Mouse (Mus musculus): Measurements from ENCODE around the gene Itpkb.

The Itpkb gene

DNA sequence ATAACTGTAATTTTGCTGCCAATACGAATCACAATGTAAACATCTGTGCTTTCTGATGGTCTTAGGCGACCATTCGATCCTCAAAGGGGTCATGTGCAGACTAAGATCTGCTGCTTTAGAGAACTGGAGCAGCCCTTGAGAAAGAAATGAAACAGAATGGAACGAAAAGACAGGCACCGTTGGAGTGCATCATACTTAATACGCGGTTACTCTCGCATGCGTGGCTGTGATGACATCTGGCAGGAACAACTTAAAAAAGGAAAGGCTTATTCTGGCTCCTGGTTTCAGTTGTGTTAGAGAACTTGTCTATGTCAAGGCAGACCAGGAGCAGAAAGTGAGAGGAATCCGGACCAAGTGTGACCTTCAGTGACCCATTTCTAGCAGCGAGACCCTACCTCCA, 15.6 kb upstream of the Itpkb start:
- DNase-seq (ENCODE audit: low spot score), result no peak

DNA sequence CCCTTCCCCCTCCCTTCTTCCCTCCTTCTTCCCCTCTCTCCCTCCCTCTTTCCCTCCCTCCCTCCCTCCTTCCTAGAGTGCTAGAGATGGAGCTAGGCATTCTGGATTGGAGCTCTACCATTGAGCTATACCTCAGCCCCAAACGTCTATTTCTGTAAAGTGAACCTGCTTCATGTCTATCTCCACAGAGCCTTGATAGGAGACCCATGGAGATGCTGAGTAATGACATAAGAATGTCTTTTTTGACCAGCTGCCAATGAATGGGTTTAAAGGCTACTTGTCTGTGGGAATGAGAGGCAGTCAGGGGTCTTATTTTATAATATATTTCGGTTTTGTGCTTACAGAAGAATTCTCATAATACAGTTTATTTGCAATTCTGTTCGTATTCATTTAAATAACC, 15.2 kb upstream of the Itpkb start:
- DNase-seq (ENCODE audit: low spot score), result no peak

- no peak for DNase-seq (ENCODE audit: low spot score)
These were observed 12.8 kb upstream of the Itpkb start for GRCm38 (mm10) chr1:180317450-180317849.

DNA sequence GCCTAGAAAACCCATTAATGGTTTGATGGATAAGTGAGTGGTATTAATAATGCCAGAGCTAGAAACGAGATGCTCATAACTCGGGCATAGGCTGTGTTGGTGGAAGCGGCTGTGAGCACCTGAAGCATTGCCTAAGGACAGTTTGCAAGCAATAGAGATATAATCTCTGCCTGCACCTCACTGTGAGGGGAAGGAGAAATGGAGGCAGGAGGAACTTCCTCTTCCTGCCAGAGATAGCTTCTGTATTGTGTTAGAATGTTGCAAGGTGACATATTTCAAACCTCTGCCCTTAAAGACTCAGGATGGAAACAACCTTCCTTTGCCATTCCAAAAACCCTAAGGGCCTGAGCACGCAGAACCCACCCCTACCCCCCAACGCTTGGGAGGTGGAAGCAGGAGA, 11.9 kb upstream of the Itpkb start:
- no peak for DNase-seq (ENCODE audit: low spot score)

GRCm38 (mm10) chr1:180319895-180320294, 10.4 kb upstream of the Itpkb start:
- DNase-seq (ENCODE audit: low spot score), result no peak

- no peak for DNase-seq (ENCODE audit: low spot score)
These were observed 7.4 kb upstream of the Itpkb start for GRCm38 (mm10) chr1:180322896-180323295.

DNA sequence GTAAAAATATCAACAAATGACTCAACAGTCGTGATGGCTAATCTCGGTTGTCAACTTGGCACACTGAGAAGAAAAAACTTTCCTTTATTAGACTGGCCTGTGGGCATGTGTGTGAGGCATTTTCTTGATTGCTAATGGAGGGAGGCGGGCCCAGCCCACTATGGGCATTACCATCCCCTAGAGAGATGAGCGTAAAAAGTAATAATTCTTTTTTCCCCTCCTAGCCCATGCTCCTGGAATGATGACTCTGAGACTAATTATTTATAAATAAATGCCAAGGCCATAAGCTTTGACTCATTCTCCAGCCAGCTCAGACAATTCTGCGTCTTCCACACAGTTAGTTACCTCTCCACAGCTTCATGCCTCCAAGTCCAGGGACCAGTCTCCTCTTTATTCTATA, 6.8 kb upstream of the Itpkb start:
- DNase-seq (ENCODE audit: low spot score), result no peak

DNA sequence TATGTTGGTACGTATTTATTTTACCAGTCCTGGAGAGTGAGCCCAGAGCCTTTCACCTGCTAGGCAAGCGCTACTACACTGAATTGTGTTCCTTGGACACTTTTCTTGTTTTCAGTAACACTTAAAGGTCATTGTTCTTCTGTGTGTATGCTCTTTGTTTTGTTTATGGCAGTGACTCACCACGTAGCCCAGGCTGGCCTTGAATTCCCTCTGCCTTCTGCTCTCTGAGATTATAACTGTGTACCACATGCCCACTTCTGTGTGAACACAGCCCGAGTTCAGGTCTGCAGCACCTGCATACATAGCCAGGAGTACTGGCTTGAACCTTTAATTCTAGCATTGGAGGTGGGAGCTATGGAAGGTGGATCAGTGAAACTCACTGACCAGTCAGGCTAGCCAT, 6.0 kb upstream of the Itpkb start:
- no peak for DNase-seq (ENCODE audit: low spot score)

DNA sequence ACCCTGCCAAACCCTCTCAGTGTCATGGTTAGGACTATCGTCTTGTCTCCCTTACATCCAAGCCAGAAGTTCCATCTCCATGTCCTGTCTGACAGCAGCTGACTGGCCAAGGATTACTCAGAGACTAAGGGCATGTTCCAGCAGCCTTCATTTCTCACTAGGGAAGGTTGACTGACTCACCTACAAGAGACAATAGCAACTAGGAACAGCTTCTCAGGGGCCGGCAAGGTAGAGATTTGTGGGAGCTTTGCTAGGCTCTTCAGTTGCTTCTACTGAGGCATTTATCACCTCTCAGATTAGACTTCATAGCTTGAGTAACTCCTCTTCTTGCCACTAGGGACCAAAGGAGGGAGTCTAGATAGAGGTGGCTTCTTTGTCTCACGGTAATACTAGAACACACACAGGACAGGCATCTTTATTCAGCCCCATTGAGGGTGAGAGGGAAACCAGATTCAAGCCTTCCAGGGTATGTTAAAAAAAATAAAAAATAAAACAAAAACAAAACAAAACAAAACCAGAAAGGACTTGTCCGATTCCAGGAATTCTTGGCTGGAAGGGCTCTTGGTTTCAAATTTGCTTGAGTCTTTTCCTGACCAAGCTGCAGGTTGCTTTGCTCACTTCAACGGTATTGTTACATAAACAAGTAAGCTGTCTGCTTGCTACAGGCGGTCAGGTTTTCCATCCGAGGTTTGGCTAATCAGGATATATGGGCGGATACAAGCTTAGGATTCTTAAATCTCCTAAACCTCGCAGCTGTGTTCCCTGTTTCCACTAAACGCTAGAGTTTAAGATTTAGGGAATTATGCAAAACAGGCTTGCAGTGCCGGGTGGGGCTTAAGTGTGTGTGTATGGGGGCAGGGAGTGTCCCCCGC, 1.3 kb upstream of the Itpkb start:
- DNase-seq (ENCODE audit: low spot score), result no peak

- DNase-seq (ENCODE audit: low spot score), result no peak
These were observed 579 bp upstream of the Itpkb start for GRCm38 (mm10) chr1:180329706-180330105.

- no peak for DNase-seq (ENCODE audit: low spot score)
These were observed 641 bp downstream of the Itpkb start for GRCm38 (mm10) chr1:180330707-180331545.

DNA sequence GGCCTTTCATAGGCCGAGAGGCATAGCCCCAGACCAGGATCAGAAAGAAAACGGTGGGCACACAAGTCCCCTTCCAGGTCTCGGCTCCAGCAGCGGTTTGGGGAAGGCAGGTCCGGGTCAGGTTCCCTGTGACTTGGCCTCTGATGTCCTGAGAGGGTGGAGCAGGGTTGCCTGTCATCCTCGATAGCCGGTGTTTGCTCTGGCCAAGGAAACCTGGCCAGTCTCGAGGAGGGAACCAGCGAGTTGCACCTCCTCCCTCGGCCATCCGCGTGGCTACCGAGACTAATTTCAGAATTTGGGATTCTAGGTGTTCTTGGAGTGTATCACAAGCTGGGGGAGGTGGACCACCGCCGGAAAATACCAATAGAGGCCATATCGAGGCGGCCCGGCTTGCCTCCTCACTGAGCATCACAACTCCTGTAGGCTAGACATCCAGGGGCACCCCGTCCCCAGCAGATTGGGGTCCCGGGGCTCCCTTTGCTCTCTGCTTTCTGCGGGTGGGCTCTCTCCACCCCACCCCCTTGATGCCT, 1.3 kb downstream of the Itpkb start:
- DNase-seq (ENCODE audit: low spot score), result no peak

DNA sequence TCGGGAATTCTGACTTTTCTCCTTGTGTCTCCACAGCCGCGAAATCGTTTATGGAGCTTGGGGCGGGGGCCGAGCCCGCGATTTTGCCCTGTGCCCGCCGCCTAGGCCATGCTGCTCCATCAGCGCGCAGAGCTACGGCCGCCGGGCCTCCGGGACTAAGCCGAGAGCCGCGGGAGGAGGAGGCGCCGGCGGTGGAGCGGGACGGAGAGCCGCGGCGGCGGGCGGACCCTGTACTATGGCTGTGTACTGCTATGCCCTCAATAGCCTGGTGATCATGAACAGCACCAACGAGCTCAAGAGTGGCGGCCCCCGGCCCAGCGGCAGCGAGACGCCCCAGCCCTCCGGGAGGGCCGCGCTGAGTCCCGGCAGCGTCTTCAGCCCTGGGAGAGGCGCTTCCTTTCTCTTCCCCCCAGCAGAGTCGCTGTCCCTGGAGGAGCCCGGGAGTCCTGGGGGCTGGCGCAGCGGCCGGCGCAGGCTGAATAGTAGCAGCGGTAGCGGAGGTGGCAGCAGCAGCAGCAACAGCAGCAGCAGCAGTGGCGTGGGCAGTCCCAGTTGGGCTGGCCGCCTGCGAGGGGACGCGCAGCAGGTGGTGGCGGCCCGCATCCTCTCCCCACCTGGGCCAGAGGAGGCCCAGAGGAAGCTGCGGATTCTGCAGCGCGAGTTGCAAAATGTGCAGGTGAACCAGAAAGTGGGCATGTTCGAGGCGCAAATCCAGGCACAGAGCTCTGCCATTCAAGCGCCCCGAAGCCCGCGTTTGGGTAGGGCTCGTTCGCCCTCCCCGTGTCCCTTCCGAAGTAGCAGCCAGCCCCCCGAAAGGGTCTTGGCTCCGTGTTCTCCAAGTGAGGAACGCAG, 2.0 kb downstream of the Itpkb start:
- no peak for DNase-seq (ENCODE audit: low spot score)

GRCm38 (mm10) chr1:180332928-180333440, 2.7 kb downstream of the Itpkb start:
- no peak for DNase-seq (ENCODE audit: low spot score)

DNA sequence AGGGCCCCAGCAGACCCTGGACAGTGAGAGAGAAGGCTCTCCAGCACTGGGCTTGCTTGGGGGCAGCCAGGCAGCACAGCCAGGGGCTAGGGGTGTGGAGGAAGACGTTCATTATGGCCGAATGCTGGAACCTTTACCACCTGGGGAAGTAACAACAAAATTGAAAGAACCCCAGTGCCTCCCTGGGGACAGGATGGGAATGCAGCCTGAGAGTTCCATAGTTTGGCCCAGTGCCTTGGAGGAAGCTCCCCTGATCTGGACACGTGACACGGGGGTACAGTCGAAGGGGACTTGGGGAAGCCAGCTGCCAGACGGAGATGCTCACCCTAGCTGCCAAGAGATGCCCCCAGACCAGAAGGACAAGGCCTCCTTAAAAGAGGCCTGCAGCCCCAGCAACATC, 3.3 kb downstream of the Itpkb start:
- DNase-seq (ENCODE audit: low spot score), result no peak

- no peak for DNase-seq (ENCODE audit: low spot score)
These were observed 4.3 kb downstream of the Itpkb start for GRCm38 (mm10) chr1:180334541-180334940.

GRCm38 (mm10) chr1:180335513-180336375, 5.5 kb downstream of the Itpkb start:
- DNase-seq (ENCODE audit: low spot score), result no peak

GRCm38 (mm10) chr1:180338358-180338757, 8.1 kb downstream of the Itpkb start:
- no peak for DNase-seq (ENCODE audit: low spot score)

DNA sequence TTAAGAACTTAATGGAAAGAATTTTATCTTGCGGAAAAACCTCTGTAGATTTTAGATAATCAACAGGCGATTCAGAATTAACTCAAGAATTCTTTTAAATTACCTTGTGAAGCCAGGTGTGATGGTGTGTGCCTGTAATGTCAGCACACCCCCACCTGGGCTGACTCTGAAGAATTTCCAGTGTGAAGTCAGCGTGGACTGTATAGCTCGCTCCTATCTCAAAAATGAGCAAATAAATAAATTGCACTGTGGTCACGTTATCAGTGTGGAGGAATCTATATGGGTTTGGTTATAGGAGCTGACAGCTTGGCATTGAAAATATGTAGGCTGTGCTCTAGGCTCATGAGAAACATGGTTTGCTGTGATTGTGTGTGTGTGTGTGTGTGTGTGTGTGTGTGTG, 8.9 kb downstream of the Itpkb start:
- no peak for DNase-seq (ENCODE audit: low spot score)

DNA sequence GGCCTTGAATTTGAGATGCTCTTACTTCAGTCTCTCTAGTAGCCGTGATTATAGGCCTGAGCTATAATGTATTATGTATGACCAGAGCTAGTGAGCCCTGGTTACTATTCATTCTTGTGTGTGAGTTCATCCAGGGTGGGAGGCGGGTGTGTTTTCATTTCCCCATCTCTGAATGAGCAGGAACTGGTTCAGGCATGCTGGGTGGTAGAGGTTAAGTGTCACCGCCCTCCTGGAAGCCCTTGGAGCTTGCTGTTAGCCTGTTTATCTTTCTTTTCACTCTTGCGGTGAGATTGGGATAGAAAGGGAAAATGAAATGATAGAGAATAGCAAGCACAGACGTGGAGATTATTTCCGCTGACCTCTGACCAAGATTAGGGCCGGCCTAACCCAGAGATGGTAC, 12.7 kb downstream of the Itpkb start:
- no peak for DNase-seq (ENCODE audit: low spot score)
